Mouse (Mus musculus) embryonic fibroblast, embryonic 13.5 days (primary cell): ENCODE data around the gene Chst15. TPM values are rescaled to one million over a fixed set of nuclear protein-coding genes. Genes with fewer than 3 reads are reported as not detected.
A peak's percentile ranks its signal among the peaks of the same experiment; 100 is the strongest.

Experiments
- H3K27ac ChIP-seq: 2 replicates; pipeline ENCODE4 v1.5.1; 2012; ENCODE audit warnings: low read length, control low read depth, inconsistent platforms; ENCODE audit not compliant: insufficient read depth
- H3K4me1 ChIP-seq: 2 replicates; pipeline ENCODE4 v1.6.1; 2011; ENCODE audit warnings: low read length; ENCODE audit not compliant: control insufficient read depth, insufficient read depth
- H3K4me3 ChIP-seq: 2 replicates; pipeline ENCODE4 v1.5.1; 2011; ENCODE audit warnings: mild to moderate bottlenecking, control low read depth, low read length; ENCODE audit not compliant: insufficient read depth
- CTCF ChIP-seq: IDR thresholded peaks from 2 replicates; pipeline ENCODE4 v1.5.1; 2011; ENCODE audit warnings: mild to moderate bottlenecking, control low read depth, low read length, moderate library complexity, borderline replicate concordance; ENCODE audit not compliant: insufficient read depth
- POLR2A ChIP-seq: IDR thresholded peaks from 2 replicates; pipeline ENCODE4 v1.6.1; 2011; ENCODE audit warnings: low read depth, mild to moderate bottlenecking, control low read depth, low read length, moderate library complexity
- polyA plus RNA-seq: library from polyadenylated mRNA; stranded (reverse); fragments of >200 nt; gene quantifications from 2 replicates; pipeline ENCODE4 v1.2.4, GENCODE M21; 2011; ENCODE audit warnings: low read depth; ENCODE audit not compliant: missing spikeins, insufficient read length

Gene Chst15
- polyA plus RNA-seq, 1 experiment: 10.9 TPM

GRCm38 (mm10) chr7:132356185-132356584 is 39.2 kb upstream of the Chst15 start:
- TF ChIP-seq POLR2A (no peak), CTCF (no peak)
- H3K4me3 ChIP-seq: no peak overlapping the region
- peaks cover 5% of the 10 kb centered on the region; the same call in 1 of the 2 replicates for H3K4me1 ChIP-seq
- peak overlapping the region; percentile 41 for H3K27ac ChIP-seq

- Histone ChIP-seq H3K4me3 (no peak overlapping the region), H3K27ac (peak overlapping the region; percentile 41), H3K4me1 (peaks cover 5% of the 10 kb centered on the region; the same call in 1 of the 2 replicates)
- TF ChIP-seq CTCF (no peak), POLR2A (no peak)
Observed at GRCm38 (mm10) chr7:132355767-132356166, 38.7 kb upstream of the Chst15 start.

- Histone ChIP-seq H3K4me3 (no peak overlapping the region), H3K27ac (no peak overlapping the region), H3K4me1 (peaks cover 13% of the 10 kb centered on the region; the same call in 1 of the 2 replicates)
- TF ChIP-seq CTCF (no peak), POLR2A (no peak)
Observed at GRCm38 (mm10) chr7:132349075-132349572, 32.1 kb upstream of the Chst15 start.

GRCm38 (mm10) chr7:132347273-132348045 is 30.4 kb upstream of the Chst15 start:
- Histone ChIP-seq H3K4me1 (peaks cover 13% of the 10 kb centered on the region; the same call in 1 of the 2 replicates), H3K4me3 (no peak overlapping the region), H3K27ac (no peak overlapping the region)
- TF ChIP-seq CTCF: no peak
- no peak for TF ChIP-seq POLR2A

- peaks cover 13% of the 10 kb centered on the region; the same call in 1 of the 2 replicates for H3K4me1 ChIP-seq
- no peak for TF ChIP-seq POLR2A
- no peak for TF ChIP-seq CTCF
- no peak overlapping the region for H3K27ac ChIP-seq
- H3K4me3 ChIP-seq: no peak overlapping the region
Observed at GRCm38 (mm10) chr7:132345526-132346070, 28.6 kb upstream of the Chst15 start.

GRCm38 (mm10) chr7:132344606-132345005 is 27.6 kb upstream of the Chst15 start:
- Histone ChIP-seq H3K4me3 (no peak overlapping the region), H3K27ac (no peak overlapping the region), H3K4me1 (peaks cover 13% of the 10 kb centered on the region; the same call in 1 of the 2 replicates)
- TF ChIP-seq POLR2A (no peak), CTCF (no peak)

GRCm38 (mm10) chr7:132343900-132344299 is 26.9 kb upstream of the Chst15 start:
- no peak for TF ChIP-seq POLR2A
- TF ChIP-seq CTCF: no peak

GRCm38 (mm10) chr7:132343146-132343545 is 26.1 kb upstream of the Chst15 start:
- peaks cover 13% of the 10 kb centered on the region; the same call in 1 of the 2 replicates for H3K4me1 ChIP-seq
- no peak overlapping the region for H3K4me3 ChIP-seq
- H3K27ac ChIP-seq: no peak overlapping the region
- no peak for TF ChIP-seq POLR2A

More at GRCm38 (mm10) chr7:132343900-132344299, 26.9 kb upstream of the Chst15 start:
- H3K27ac ChIP-seq: no peak overlapping the region
- peaks cover 13% of the 10 kb centered on the region; the same call in 1 of the 2 replicates for H3K4me1 ChIP-seq
- no peak overlapping the region for H3K4me3 ChIP-seq

GRCm38 (mm10) chr7:132339041-132339839 is 22.2 kb upstream of the Chst15 start:
- TF ChIP-seq CTCF (no peak), POLR2A (no peak)
- Histone ChIP-seq H3K4me1 (0 out of 2 replicates have a peak, but pooled peaks cover under 1% of the 10 kb centered on the region), H3K4me3 (no peak overlapping the region), H3K27ac (no peak overlapping the region)
